Comparison of ENCODE assay signal across 8 mouse cellular contexts in genomic region chr9:99243190-99243894, GRCm38 (mm10). TPM values are rescaled to one million over a fixed set of nuclear protein-coding genes. Genes with fewer than 3 reads are reported as not detected.
DNase-seq lines count a peak whose midpoint lies in the region; ATAC-seq and TF ChIP-seq lines count a peak whose summit lies in the region.

Gene Cep70 (plus strand): TSS chr9:99243367.

- H3K9ac ChIP-seq in lung, postnatal 0 days (replicated peaks; ENCODE audit: low read depth), result peak within 1 kb of the TSS; percentile 51

- H3K27me3 ChIP-seq in hindbrain, embryonic 10.5 days (ENCODE audit: insufficient read depth, poor library complexity, severe bottlenecking), result no peaks in the 10 kb centered on the region
- H3K27me3 ChIP-seq in lung, postnatal 0 days (replicated peaks; ENCODE audit: insufficient read depth, low read length), result no peaks in the 10 kb centered on the region

- WGBS in hindbrain, embryonic 10.5 days, result under 1% methylated on average over 66 of the region's 66 CpGs
- WGBS in lung, postnatal 0 days, result 0% methylated on average over 64 of the region's 66 CpGs

- TF ChIP-seq EP300 in lung, postnatal 0 days (IDR thresholded peaks at IDR 0.05), result no peak

- peak within 1 kb of the TSS; percentile 78 for H3K4me2 ChIP-seq in lung, postnatal 0 days (replicated peaks; ENCODE audit: low read depth, low read length)

- no peaks in the 10 kb centered on the region for H3K9me3 ChIP-seq in hindbrain, embryonic 10.5 days
- H3K9me3 ChIP-seq in lung, postnatal 0 days (ENCODE audit: low read length), result no peaks in the 10 kb centered on the region

- peaks cover 17% of the 10 kb centered on the region; the same call in 1 of the 2 replicates for H3K4me1 ChIP-seq in hindbrain, embryonic 10.5 days (replicated peaks)
- 0 out of 2 replicates have a peak, but pooled peaks cover 4% of the 10 kb centered on the region for H3K4me1 ChIP-seq in lung, postnatal 0 days (ENCODE audit: insufficient read depth, low read depth, low read length)

- TF ChIP-seq CTCF in lung, postnatal 0 days (IDR thresholded peaks at IDR 0.05), result no peak

- peaks cover 18% of the 10 kb centered on the region; the same call in 1 of the 2 replicates for H3K36me3 ChIP-seq in hindbrain, embryonic 10.5 days
- no peaks in the 10 kb centered on the region for H3K36me3 ChIP-seq in lung, postnatal 0 days (ENCODE audit: insufficient read depth, low read length)

- ATAC-seq in lung, postnatal 0 days, result peak; percentile 98

- DNase-seq in MEL-GATA-1-ER (ENCODE audit: extremely low read depth, low read depth), result peak; percentile 33
- DNase-seq in cerebellum, adult 8-10 months, result peak; percentile 98
- peak; percentile 96 for DNase-seq in forelimb bud, embryonic 11.5 days (ENCODE audit: low read depth, low spot score)
- DNase-seq in hindbrain, embryonic 10.5 days (ENCODE audit: low spot score), result peak; percentile 95
- DNase-seq in layer of hippocampus, adult 9-11 months, result peak; percentile 96
- DNase-seq in lung, postnatal 0 days (ENCODE audit: low spot score), result peak; percentile 97
- DNase-seq in ovary, postnatal 14 days (ENCODE audit: low spot score), result peak; percentile 93
- peak; percentile 98 for DNase-seq in thymus, postnatal 14 days

- peak within 1 kb of the TSS; percentile 95 for H3K27ac ChIP-seq in hindbrain, embryonic 10.5 days
- H3K27ac ChIP-seq in lung, postnatal 0 days (ENCODE audit: low read length), result peak within 1 kb of the TSS; percentile 58

- peak within 1 kb of the TSS; percentile 93 for H3K4me3 ChIP-seq in hindbrain, embryonic 10.5 days
- H3K4me3 ChIP-seq in lung, postnatal 0 days (ENCODE audit: low read depth, low read length), result peak within 1 kb of the TSS; percentile 75

RNA-seq across cellular contexts. Expression of gene Cep70, which starts in this region (rescaled TPM):
- 34.4 and 37.2 TPM in 2 replicates for polyA plus RNA-seq in hindbrain, embryonic 10.5 days (2016; fragmentation: Nextera tagmentation; extraction: Ambion mirVana)
- 12.4 and 17.2 TPM in 2 replicates for polyA plus RNA-seq in lung, postnatal 0 days (2015; fragmentation: Nextera tagmentation; extraction: Ambion mirVana)

Comparison
In these comparisons a context has a peak if more than half of its experiments do, and no peak if none do; other contexts are left out.
1. Peak in every context shown above with its lines: DNase-seq, ATAC-seq, H3K4me3 ChIP-seq and H3K27ac ChIP-seq.
2. DNase-seq: peak in every context shown above with its lines; median percentile 98 in cerebellum, adult 8-10 months; 98 in thymus, postnatal 14 days; 97 in lung, postnatal 0 days; 96 in forelimb bud, embryonic 11.5 days; 96 in layer of hippocampus, adult 9-11 months; 95 in hindbrain, embryonic 10.5 days; 93 in ovary, postnatal 14 days; 33 in MEL-GATA-1-ER.